Mouse (Mus musculus): ENCODE results near the gene Fam13c.

GRCm38 (mm10) chr10:70534571-70534970, 94.3 kb downstream of the Fam13c start:
- TF ChIP-seq CTCF (IDR thresholded peaks at IDR 0.05; ENCODE audit: borderline replicate concordance, control insufficient read depth, extremely low read depth, insufficient read depth, low read length, poor library complexity), result no peak
- no peak for TF ChIP-seq POLR2A (IDR thresholded peaks at IDR 0.05; ENCODE audit: control insufficient read depth, extremely low read depth, insufficient read depth, low read length, poor library complexity)
